Mouse (Mus musculus): ENCODE results near the gene Polr2a. TPM values are rescaled to one million over a fixed set of nuclear protein-coding genes. Genes with fewer than 3 reads are reported as not detected.
A peak's percentile ranks its signal among the peaks of the same experiment; 100 is the strongest.

Polr2a gene
- polyA plus RNA-seq (2015; fragmentation: Nextera tagmentation; extraction: Ambion mirVana) = 17.7 and 20.6 TPM in 2 replicates

DNA sequence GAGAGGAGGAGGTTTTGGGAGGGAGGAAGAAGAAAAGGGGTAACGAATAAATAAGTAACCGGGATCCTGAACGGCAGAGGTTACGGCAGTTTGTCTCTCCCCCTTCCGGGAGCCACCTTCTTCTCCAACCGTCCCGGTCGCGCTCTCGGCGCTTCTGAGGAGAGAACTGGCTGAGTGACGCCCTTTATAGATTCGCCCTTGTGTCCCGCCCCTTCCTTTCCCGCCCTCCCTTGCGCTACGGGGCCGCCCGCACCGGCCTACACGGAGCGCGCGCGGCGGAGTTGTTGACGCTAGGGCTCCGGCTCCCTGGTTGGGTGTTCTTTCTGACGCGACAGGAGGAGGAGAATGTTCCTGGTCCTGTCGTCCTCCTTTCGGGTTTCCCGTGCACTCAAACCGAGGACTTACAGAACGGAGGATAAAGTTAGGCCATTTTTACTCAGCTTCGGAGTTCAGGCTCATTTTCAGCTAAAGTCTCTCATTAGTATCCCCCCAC lies at the start of gene Polr2a:
Polr2a (minus strand) TSS at position 160 of the 493 bp plus-strand sequence.
- Histone ChIP-seq H3K9me3 (replicated peaks; ENCODE audit: control insufficient read depth, low read length) (no peaks in the 10 kb centered on the region), H3K4me1 (ENCODE audit: control insufficient read depth, insufficient read depth, low read length) (peaks cover 35% of the 10 kb centered on the region), H3K36me3 (ENCODE audit: control insufficient read depth, insufficient read depth, low read length) (no peaks in the 10 kb centered on the region), H3K27ac (ENCODE audit: low read length) (peak within 1 kb of the TSS; percentile 92), H3K9ac (ENCODE audit: low read length) (peak within 1 kb of the TSS; percentile 81), H3K27me3 (ENCODE audit: control insufficient read depth, insufficient read depth, low read length) (no peaks in the 10 kb centered on the region), H3K4me3 (replicated peaks; ENCODE audit: low read length) (peak within 1 kb of the TSS; percentile 77), H3K4me2 (ENCODE audit: low read depth, low read length) (peak within 1 kb of the TSS; percentile 75)
- 0% methylated on average over 29 of the region's 36 CpGs for WGBS
- ATAC-seq (ENCODE audit: insufficient read depth, low FRiP score) = peak; percentile 95

- Histone ChIP-seq H3K36me3 (ENCODE audit: control insufficient read depth, insufficient read depth, low read length) (no peaks in the 10 kb centered on the region), H3K9me3 (replicated peaks; ENCODE audit: control insufficient read depth, low read length) (no peaks in the 10 kb centered on the region), H3K27ac (ENCODE audit: low read length) (no peak overlapping the region), H3K9ac (ENCODE audit: low read length) (no peak overlapping the region), H3K4me2 (ENCODE audit: low read depth, low read length) (no peak overlapping the region), H3K27me3 (ENCODE audit: control insufficient read depth, insufficient read depth, low read length) (peaks cover 3% of the 10 kb centered on the region), H3K4me3 (replicated peaks; ENCODE audit: low read length) (no peak overlapping the region), H3K4me1 (ENCODE audit: control insufficient read depth, insufficient read depth, low read length) (peaks cover 23% of the 10 kb centered on the region)
- no peak for ATAC-seq (ENCODE audit: insufficient read depth, low FRiP score)
- WGBS = 62% methylated on average over 2 of the region's 2 CpGs
Measured at GRCm38 (mm10) chr11:69807641-69808040, 49.2 kb upstream of the Polr2a start.

GRCm38 (mm10) chr11:69806378-69806777 lies 47.9 kb upstream of the Polr2a start:
- no peaks in the 10 kb centered on the region for H3K9me3 ChIP-seq (replicated peaks; ENCODE audit: control insufficient read depth, low read length)
- ATAC-seq (ENCODE audit: insufficient read depth, low FRiP score) = no peak
- no peak overlapping the region for H3K9ac ChIP-seq (ENCODE audit: low read length)
- H3K27ac ChIP-seq (ENCODE audit: low read length) = no peak overlapping the region
- H3K27me3 ChIP-seq (ENCODE audit: control insufficient read depth, insufficient read depth, low read length) = peaks cover 12% of the 10 kb centered on the region
- H3K4me2 ChIP-seq (ENCODE audit: low read depth, low read length) = no peak overlapping the region
- no peak overlapping the region for H3K4me3 ChIP-seq (replicated peaks; ENCODE audit: low read length)
- 85% methylated on average over 4 of the region's 4 CpGs for WGBS
- H3K36me3 ChIP-seq (ENCODE audit: control insufficient read depth, insufficient read depth, low read length) = no peaks in the 10 kb centered on the region
- peaks cover 35% of the 10 kb centered on the region for H3K4me1 ChIP-seq (ENCODE audit: control insufficient read depth, insufficient read depth, low read length)

GRCm38 (mm10) chr11:69804972-69805909 lies 46.8 kb upstream of the Polr2a start, which contains the start of gene Tmem102:
Gene Tmem102 (minus strand): TSS chr11:69805624.
- Histone ChIP-seq H3K4me2 (ENCODE audit: low read depth, low read length) (peak within 1 kb of the TSS; percentile 99), H3K27me3 (ENCODE audit: control insufficient read depth, insufficient read depth, low read length) (peaks cover 12% of the 10 kb centered on the region), H3K27ac (ENCODE audit: low read length) (peak within 1 kb of the TSS; percentile 69), H3K4me1 (ENCODE audit: control insufficient read depth, insufficient read depth, low read length) (peaks cover 46% of the 10 kb centered on the region), H3K4me3 (replicated peaks; ENCODE audit: low read length) (peak within 1 kb of the TSS; percentile 72), H3K9me3 (replicated peaks; ENCODE audit: control insufficient read depth, low read length) (no peaks in the 10 kb centered on the region), H3K9ac (ENCODE audit: low read length) (peak within 1 kb of the TSS; percentile 83), H3K36me3 (ENCODE audit: control insufficient read depth, insufficient read depth, low read length) (no peaks in the 10 kb centered on the region)
- ATAC-seq (ENCODE audit: insufficient read depth, low FRiP score) = peak; percentile 41
- 10% methylated on average over 29 of the region's 29 CpGs for WGBS

DNA sequence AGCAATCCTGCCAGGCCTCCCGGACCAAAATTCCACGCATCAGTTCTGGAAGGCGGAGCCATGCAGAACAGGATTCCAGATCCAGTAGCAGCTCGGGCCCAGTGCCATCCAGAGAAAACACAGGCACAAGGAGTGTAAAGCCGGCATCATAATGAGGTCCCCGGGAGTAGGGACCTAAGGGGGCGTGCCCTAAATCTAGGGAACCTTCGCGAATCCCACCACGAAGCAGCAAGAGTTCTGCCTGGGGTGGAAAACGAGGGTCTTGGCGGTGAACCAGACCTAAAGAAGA lies 46.2 kb upstream of the Polr2a start:
- no peaks in the 10 kb centered on the region for H3K9me3 ChIP-seq (replicated peaks; ENCODE audit: control insufficient read depth, low read length)
- 12% methylated on average over 12 of the region's 12 CpGs for WGBS
- H3K9ac ChIP-seq (ENCODE audit: low read length) = peak overlapping the region; percentile 83
- no peak for ATAC-seq (ENCODE audit: insufficient read depth, low FRiP score)
- H3K27ac ChIP-seq (ENCODE audit: low read length) = peak overlapping the region; percentile 69
- peak overlapping the region; percentile 72 for H3K4me3 ChIP-seq (replicated peaks; ENCODE audit: low read length)
- H3K27me3 ChIP-seq (ENCODE audit: control insufficient read depth, insufficient read depth, low read length) = peaks cover 12% of the 10 kb centered on the region
- H3K4me1 ChIP-seq (ENCODE audit: control insufficient read depth, insufficient read depth, low read length) = peaks cover 52% of the 10 kb centered on the region
- peak overlapping the region; percentile 99 for H3K4me2 ChIP-seq (ENCODE audit: low read depth, low read length)
- no peaks in the 10 kb centered on the region for H3K36me3 ChIP-seq (ENCODE audit: control insufficient read depth, insufficient read depth, low read length)

- H3K27me3 ChIP-seq (ENCODE audit: control insufficient read depth, insufficient read depth, low read length) = peaks cover 12% of the 10 kb centered on the region
- H3K27ac ChIP-seq (ENCODE audit: low read length) = peak overlapping the region; percentile 69
- WGBS = 2% methylated on average over 60 of the region's 60 CpGs
- H3K36me3 ChIP-seq (ENCODE audit: control insufficient read depth, insufficient read depth, low read length) = no peaks in the 10 kb centered on the region
- H3K9ac ChIP-seq (ENCODE audit: low read length) = peak overlapping the region; percentile 83
- H3K4me2 ChIP-seq (ENCODE audit: low read depth, low read length) = peak overlapping the region; percentile 99
- peak; percentile 69 for ATAC-seq (ENCODE audit: insufficient read depth, low FRiP score)
- peaks cover 58% of the 10 kb centered on the region for H3K4me1 ChIP-seq (ENCODE audit: control insufficient read depth, insufficient read depth, low read length)
- no peaks in the 10 kb centered on the region for H3K9me3 ChIP-seq (replicated peaks; ENCODE audit: control insufficient read depth, low read length)
- H3K4me3 ChIP-seq (replicated peaks; ENCODE audit: low read length) = peak overlapping the region; percentile 72
Measured at GRCm38 (mm10) chr11:69803786-69804651, 45.6 kb upstream of the Polr2a start.

DNA sequence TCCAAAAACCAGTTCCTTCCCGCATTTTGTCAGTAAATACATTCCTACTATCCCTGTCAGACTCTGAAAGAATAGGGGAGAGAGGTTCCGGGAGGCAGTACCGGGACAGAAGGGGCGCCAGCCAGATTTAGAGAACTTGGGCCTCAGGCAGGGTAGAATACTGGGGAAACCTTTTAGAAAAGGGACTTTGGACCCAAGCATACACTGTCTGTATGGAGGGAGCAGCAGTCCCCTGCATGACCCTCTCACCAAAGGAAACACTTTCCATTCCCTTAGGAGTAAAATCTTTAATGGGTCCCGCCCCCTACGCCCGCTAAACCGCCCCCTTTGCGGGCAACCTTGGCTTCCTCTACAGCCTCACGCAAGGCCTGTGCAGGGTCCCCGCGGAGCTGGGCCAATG lies 44.9 kb upstream of the Polr2a start:
- no peaks in the 10 kb centered on the region for H3K9me3 ChIP-seq (replicated peaks; ENCODE audit: control insufficient read depth, low read length)
- H3K4me2 ChIP-seq (ENCODE audit: low read depth, low read length) = peak overlapping the region; percentile 99
- peak overlapping the region; percentile 69; the same call in 1 of the 2 replicates for H3K27ac ChIP-seq (ENCODE audit: low read length)
- H3K36me3 ChIP-seq (ENCODE audit: control insufficient read depth, insufficient read depth, low read length) = no peaks in the 10 kb centered on the region
- peak overlapping the region; percentile 83 for H3K9ac ChIP-seq (ENCODE audit: low read length)
- peak overlapping the region; percentile 72 for H3K4me3 ChIP-seq (replicated peaks; ENCODE audit: low read length)
- 3% methylated on average over 12 of the region's 12 CpGs for WGBS
- peaks cover 58% of the 10 kb centered on the region for H3K4me1 ChIP-seq (ENCODE audit: control insufficient read depth, insufficient read depth, low read length)
- no peak; the same call in 1 of the 2 replicates for ATAC-seq (ENCODE audit: insufficient read depth, low FRiP score)
- H3K27me3 ChIP-seq (ENCODE audit: control insufficient read depth, insufficient read depth, low read length) = peaks cover 12% of the 10 kb centered on the region

DNA sequence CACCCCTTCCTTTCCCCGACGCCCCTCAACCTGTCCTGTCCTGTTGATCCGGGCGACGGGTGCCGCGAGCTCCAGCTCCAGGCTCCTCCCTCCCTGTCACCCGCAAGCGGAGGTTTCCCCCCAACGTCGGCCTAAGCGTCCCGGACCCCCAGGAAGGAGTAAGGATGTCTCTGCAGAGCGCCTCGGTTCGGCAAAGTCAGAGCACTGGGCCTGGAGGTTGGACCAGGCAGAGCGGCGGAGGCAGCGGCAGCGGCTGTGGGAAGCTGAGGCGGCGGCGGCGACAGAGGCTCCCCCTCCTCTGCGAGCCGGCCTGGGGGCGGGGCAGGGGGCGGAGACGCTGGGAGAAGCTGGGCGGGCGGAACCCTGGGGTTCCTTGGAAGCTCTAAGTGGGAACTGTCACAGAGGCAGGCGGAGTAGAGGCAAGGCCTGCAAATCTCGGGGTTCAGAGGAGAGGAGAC lies 44.2 kb upstream of the Polr2a start:
- Histone ChIP-seq H3K36me3 (ENCODE audit: control insufficient read depth, insufficient read depth, low read length) (no peaks in the 10 kb centered on the region), H3K9ac (ENCODE audit: low read length) (peak overlapping the region; percentile 83), H3K4me1 (ENCODE audit: control insufficient read depth, insufficient read depth, low read length) (peaks cover 58% of the 10 kb centered on the region), H3K9me3 (replicated peaks; ENCODE audit: control insufficient read depth, low read length) (no peaks in the 10 kb centered on the region), H3K4me2 (ENCODE audit: low read depth, low read length) (peak overlapping the region; percentile 99), H3K4me3 (replicated peaks; ENCODE audit: low read length) (peak overlapping the region; percentile 72), H3K27me3 (ENCODE audit: control insufficient read depth, insufficient read depth, low read length) (peaks cover 12% of the 10 kb centered on the region), H3K27ac (ENCODE audit: low read length) (peak overlapping the region; percentile 38; the same call in 1 of the 2 replicates)
- WGBS = under 1% methylated on average over 32 of the region's 33 CpGs
- peak; percentile 43; the same call in 1 of the 2 replicates for ATAC-seq (ENCODE audit: insufficient read depth, low FRiP score)
